Mouse (Mus musculus): Measurements from ENCODE around the gene Gm10184. TPM values are rescaled to one million over a fixed set of nuclear protein-coding genes. Genes with fewer than 3 reads are reported as not detected.

Gene Gm10184
- polyA plus RNA-seq (2015; fragmentation: Nextera tagmentation; extraction: Ambion mirVana): 12.6 TPM in 2 replicates

GRCm38 (mm10) chr17:89910349-89910748, at the start of gene Gm10184:
TSS of gene Gm10184 (minus strand) at chr17:89910449.

